Mouse (Mus musculus) limb, embryonic 15.5 days (tissue): Measurements from ENCODE around the gene Srgn. TPM values are rescaled to one million over a fixed set of nuclear protein-coding genes. Genes with fewer than 3 reads are reported as not detected.

Source experiments
- ATAC-seq: fragments of 200-750 bp; cut with Nextera tagmentation; 2 replicates; pipeline ENCODE4 v1.8.0; 2017; ENCODE audit warnings: low read depth, moderate TSS enrichment; ENCODE audit not compliant: insufficient number of reproducible peaks, low FRiP score, low TSS enrichment
- H3K27ac ChIP-seq: fragments of 300-500 bp; sonication (generic); 2 replicates; pipeline ENCODE4 v1.5.1; 2015; ENCODE audit warnings: moderate library complexity, mild to moderate bottlenecking, inconsistent platforms
- H3K27me3 ChIP-seq: fragments of 300-500 bp; sonication (generic); 2 replicates; pipeline ENCODE4 v1.6.1; 2015; ENCODE audit warnings: inconsistent platforms
- H3K36me3 ChIP-seq: fragments of 300-500 bp; sonication (generic); 2 replicates; pipeline ENCODE4 v1.6.1; 2015; ENCODE audit warnings: inconsistent platforms
- H3K4me1 ChIP-seq: fragments of 300-500 bp; sonication (generic); 2 replicates; pipeline ENCODE4 v1.6.1; 2015; ENCODE audit warnings: inconsistent platforms
- H3K4me2 ChIP-seq: fragments of 300-500 bp; sonication (generic); 2 replicates; pipeline ENCODE4 v1.6.1; 2015; ENCODE audit warnings: mild to moderate bottlenecking, inconsistent platforms
- H3K4me3 ChIP-seq: fragments of 300-500 bp; sonication (generic); 2 replicates; pipeline ENCODE4 v1.5.1; 2015; ENCODE audit warnings: mild to moderate bottlenecking, inconsistent platforms
- H3K9ac ChIP-seq: fragments of 300-500 bp; sonication (generic); 2 replicates; pipeline ENCODE4 v1.6.1; 2015; ENCODE audit warnings: inconsistent platforms
- H3K9me3 ChIP-seq: fragments of 300-500 bp; sonication (generic); 2 replicates; pipeline ENCODE4 v1.6.1; 2016; ENCODE audit warnings: inconsistent platforms
- WGBS: fragments of 180-500 bp; shearing (Covaris S2); methylation state at CpG from one replicate; pipeline ENCODE4 v1.1.7; 2015; 5-methylcytosine and 5-hydroxymethylcytosine counted together
- polyA plus RNA-seq: library from polyadenylated mRNA; unstranded; fragments of >200 nt; fragmentation: Nextera tagmentation; extraction: Ambion mirVana; gene quantifications from 2 replicates; pipeline ENCODE4 v1.2.1, GENCODE M21; 2015

Srgn gene
- polyA plus RNA-seq, 1 experiment from 2014 or later = 56.2 TPM

DNA sequence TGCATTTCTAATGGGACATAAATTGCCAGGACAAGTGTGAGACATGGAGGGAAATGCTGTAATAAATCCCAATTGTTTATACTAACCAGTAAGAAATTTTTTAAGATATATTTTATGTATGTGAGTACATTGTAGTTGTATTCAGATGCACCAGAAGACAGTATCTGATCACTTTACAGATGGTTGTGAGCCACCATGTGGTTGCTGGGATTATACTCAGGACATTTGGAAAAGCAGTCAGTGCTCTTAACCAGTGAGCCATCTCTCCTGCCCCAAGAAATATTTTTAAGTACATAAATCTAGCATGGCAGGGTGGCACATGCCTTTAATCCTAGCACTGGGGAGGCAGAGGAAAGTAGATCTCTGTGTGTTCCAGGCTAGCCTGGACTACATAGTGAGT is 18.5 kb upstream of the Srgn start:
- Histone ChIP-seq H3K9me3 (no peaks in the 10 kb centered on the region), H3K36me3 (no peaks in the 10 kb centered on the region), H3K4me1 (no peaks in the 10 kb centered on the region), H3K27ac (no peak overlapping the region), H3K27me3 (no peaks in the 10 kb centered on the region), H3K9ac (no peak overlapping the region), H3K4me2 (no peak overlapping the region), H3K4me3 (no peak overlapping the region)
- no peak for ATAC-seq

DNA sequence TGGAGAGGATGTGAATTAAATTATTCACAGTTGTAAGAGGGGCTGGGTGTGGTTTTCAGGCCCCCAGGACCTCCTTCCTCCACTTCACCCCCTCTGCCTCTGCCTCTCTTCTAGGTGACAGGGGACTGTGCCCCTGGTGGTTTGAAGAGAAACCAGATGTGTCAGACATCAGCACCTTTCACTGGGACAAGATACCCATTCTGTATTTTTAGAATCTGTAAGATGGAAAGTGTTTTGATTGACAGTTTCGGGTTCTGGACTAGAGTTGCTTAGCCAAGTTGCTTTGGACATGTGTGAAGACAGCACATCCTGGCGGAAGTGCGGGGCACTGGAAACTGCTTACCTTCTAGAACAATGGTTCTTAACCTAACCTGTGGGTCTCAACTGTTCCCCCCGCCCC is 17.1 kb upstream of the Srgn start:
- H3K27me3 ChIP-seq = no peaks in the 10 kb centered on the region
- no peak for ATAC-seq
- no peaks in the 10 kb centered on the region for H3K9me3 ChIP-seq
- no peak overlapping the region for H3K4me3 ChIP-seq
- 89% methylated on average over 4 of the region's 4 CpGs for WGBS
- H3K9ac ChIP-seq = no peak overlapping the region
- no peaks in the 10 kb centered on the region for H3K36me3 ChIP-seq
- no peaks in the 10 kb centered on the region for H3K4me1 ChIP-seq
- no peak overlapping the region for H3K27ac ChIP-seq
- H3K4me2 ChIP-seq = no peak overlapping the region

DNA sequence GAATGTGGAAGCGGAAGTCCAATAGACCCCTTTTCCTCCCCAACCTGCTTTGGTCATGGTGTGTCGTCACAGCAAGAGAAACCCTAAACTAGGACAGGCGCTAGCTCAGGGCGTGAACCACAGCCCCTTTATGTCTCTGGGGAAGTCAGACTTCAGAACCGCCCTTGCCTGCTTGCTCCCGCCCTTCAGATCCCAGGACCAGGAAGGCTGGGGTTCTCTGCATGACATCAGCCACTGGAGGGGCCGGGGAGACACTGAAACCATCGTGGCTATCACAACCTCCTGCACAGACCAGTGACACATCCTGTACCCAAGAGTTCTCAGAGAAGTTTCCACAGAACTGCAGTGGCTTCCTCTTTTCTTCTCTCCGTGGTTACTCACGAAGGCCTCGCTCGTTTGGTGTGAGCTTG is 16.2 kb upstream of the Srgn start:
- H3K9ac ChIP-seq = no peak overlapping the region
- H3K4me3 ChIP-seq = no peak overlapping the region
- no peak overlapping the region for H3K27ac ChIP-seq
- H3K9me3 ChIP-seq = no peaks in the 10 kb centered on the region
- no peaks in the 10 kb centered on the region for H3K4me1 ChIP-seq
- ATAC-seq = no peak
- no peaks in the 10 kb centered on the region for H3K27me3 ChIP-seq
- H3K4me2 ChIP-seq = no peak overlapping the region
- no peaks in the 10 kb centered on the region for H3K36me3 ChIP-seq
- WGBS = 75% methylated on average over 12 of the region's 12 CpGs

DNA sequence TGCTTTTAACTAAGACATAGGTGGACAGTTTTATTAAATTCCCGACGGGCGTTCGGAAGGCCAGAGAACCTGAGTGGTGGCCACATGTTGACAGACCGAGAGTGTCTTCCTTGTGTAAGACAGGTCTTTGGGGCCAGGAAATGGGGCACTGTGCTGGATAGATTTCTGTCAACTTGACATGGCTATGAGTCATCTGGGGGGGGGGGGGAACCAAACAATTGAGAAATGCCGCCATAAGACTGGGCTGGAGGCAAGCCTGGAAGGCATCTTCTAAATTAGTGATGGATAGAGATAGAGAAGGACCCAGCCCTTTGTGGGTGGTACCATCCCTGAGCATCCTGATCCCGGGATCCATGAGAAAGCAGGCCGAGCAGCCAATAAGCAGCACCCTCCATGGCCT is 15.7 kb upstream of the Srgn start:
- Histone ChIP-seq H3K27ac (no peak overlapping the region), H3K4me2 (no peak overlapping the region)
- WGBS = 88% methylated on average over 8 of the region's 8 CpGs

DNA sequence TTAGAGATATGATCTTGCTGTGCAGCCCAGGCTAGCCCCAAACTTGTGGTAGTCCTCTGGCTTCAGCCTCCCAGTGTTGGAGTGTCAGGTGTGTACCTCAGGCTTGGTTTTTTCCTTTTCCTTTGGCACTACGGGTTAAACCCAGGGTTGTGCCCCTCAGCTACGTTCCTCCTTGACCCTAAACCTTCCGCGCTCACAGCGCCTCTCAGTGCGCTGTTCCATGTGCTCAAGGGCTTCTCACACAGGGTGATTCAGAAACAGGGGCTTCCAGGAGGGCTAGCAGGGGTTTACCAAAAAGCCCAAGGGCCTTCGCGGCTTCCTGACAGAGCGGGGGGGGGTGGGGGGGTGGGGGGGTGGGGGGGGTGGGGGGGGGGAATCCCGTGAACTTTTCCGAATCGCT is 15.3 kb upstream of the Srgn start:
- Histone ChIP-seq H3K9me3 (no peaks in the 10 kb centered on the region), H3K4me3 (no peak overlapping the region), H3K9ac (no peak overlapping the region), H3K4me2 (no peak overlapping the region), H3K27ac (no peak overlapping the region), H3K27me3 (no peaks in the 10 kb centered on the region), H3K4me1 (no peaks in the 10 kb centered on the region), H3K36me3 (no peaks in the 10 kb centered on the region)
- no peak for ATAC-seq
- 89% methylated on average over 12 of the region's 12 CpGs for WGBS

More for the DNA sequence above, 15.7 kb upstream of the Srgn start:
- Histone ChIP-seq H3K36me3 (no peaks in the 10 kb centered on the region), H3K27me3 (no peaks in the 10 kb centered on the region), H3K4me3 (no peak overlapping the region), H3K9ac (no peak overlapping the region), H3K4me1 (no peaks in the 10 kb centered on the region), H3K9me3 (no peaks in the 10 kb centered on the region)
- ATAC-seq = no peak

DNA sequence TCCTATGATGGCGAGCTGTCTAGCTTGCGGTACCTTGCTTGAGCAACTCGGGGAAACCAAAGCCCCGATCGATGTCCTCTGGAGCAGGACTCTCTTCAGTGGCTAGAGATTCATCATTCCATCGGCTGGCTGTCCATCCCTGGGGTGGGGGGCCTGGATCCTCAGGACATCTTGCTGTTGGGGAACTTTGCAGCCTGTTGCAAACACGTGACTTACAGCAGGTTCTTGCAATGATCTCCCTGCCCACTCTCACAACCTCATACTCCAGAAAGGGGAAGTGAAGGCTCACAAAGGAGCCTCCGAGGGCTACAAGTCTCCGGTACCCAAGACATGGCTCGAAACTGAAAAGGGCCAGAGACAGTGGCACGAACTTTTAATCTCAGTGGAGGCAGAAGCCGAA is 14.2 kb upstream of the Srgn start:
- no peaks in the 10 kb centered on the region for H3K4me1 ChIP-seq
- WGBS = 93% methylated on average over 12 of the region's 12 CpGs

DNA sequence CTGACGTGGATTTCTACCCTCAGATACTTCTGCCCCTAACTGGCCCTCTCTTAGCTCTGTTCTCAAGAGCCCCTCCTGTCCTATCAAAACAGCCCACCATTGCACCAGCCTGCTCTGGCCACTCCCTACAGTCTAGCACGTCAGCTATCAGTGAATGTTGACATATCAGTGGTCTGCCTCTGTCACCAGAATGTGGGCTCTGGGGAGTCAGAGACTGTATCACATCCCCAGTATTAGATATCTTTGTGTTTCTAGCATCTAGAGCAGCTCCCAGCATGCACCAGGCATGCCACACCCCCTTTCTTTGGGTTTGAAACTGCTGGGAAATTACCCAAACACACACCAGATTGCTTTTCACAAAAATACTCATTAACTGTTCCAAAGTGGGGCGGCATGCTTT is 13.5 kb upstream of the Srgn start:
- no peak for ATAC-seq
- no peaks in the 10 kb centered on the region for H3K27me3 ChIP-seq
- no peaks in the 10 kb centered on the region for H3K9me3 ChIP-seq
- H3K27ac ChIP-seq = no peak overlapping the region
- no peak overlapping the region for H3K4me3 ChIP-seq
- no peaks in the 10 kb centered on the region for H3K36me3 ChIP-seq
- 62% methylated on average over 3 of the region's 3 CpGs for WGBS
- H3K9ac ChIP-seq = no peak overlapping the region
- no peaks in the 10 kb centered on the region for H3K4me1 ChIP-seq
- H3K4me2 ChIP-seq = no peak overlapping the region

More for the DNA sequence above, 14.2 kb upstream of the Srgn start:
- Histone ChIP-seq H3K9me3 (no peaks in the 10 kb centered on the region), H3K27me3 (no peaks in the 10 kb centered on the region), H3K9ac (no peak overlapping the region), H3K36me3 (no peaks in the 10 kb centered on the region), H3K27ac (no peak overlapping the region), H3K4me2 (no peak overlapping the region), H3K4me3 (no peak overlapping the region)
- no peak for ATAC-seq

DNA sequence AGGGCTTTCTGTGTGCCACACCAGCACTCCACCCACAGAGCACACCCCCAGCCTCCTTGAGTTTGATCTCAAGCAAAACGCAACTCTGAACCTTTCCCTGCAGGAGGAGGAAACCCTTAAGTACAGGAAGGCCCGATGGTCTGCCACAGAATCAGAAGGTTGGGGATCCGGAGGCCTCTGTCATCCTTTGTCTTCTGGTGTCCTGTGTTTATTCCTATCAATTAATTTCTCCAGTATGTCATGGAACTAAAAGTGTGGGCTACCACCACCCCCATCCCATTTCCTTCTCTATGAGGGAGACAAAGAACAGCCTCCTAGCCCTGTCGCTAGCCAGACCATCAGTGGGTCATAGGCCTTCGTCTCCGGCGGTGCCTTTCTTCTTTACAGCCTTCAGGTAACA is 7.3 kb upstream of the Srgn start:
- no peaks in the 10 kb centered on the region for H3K36me3 ChIP-seq
- H3K9me3 ChIP-seq = no peaks in the 10 kb centered on the region
- H3K4me3 ChIP-seq = no peak overlapping the region
- no peak overlapping the region for H3K4me2 ChIP-seq
- H3K4me1 ChIP-seq = no peaks in the 10 kb centered on the region
- H3K27me3 ChIP-seq = no peaks in the 10 kb centered on the region
- no peak for ATAC-seq
- H3K9ac ChIP-seq = no peak overlapping the region
- 81% methylated on average over 7 of the region's 7 CpGs for WGBS
- H3K27ac ChIP-seq = no peak overlapping the region

DNA sequence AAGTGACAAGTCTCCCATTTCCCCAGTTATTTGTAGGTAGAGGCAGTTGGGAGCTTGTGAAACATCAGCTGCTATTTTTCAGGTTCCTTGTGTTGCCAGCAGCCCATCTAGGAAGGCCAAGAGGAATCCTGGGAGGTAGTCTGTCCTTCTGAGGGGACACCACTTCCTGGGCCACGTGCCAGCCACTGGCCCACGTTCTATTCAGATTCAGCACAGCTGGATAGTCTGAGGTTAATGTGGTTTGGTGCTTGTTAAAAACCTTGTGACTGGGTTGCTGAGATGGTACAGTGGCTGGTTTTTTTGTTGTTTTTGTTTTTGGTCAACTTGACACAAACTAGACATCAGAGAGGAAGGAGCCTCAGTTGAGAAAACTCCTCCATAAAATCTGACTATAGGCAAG is 5.6 kb upstream of the Srgn start:
- Histone ChIP-seq H3K27me3 (no peaks in the 10 kb centered on the region), H3K4me2 (no peak overlapping the region), H3K27ac (no peak overlapping the region), H3K9ac (no peak overlapping the region), H3K4me3 (no peak overlapping the region), H3K4me1 (no peaks in the 10 kb centered on the region), H3K36me3 (no peaks in the 10 kb centered on the region), H3K9me3 (no peaks in the 10 kb centered on the region)
- WGBS = 36% methylated on average over 2 of the region's 2 CpGs
- ATAC-seq = no peak

DNA sequence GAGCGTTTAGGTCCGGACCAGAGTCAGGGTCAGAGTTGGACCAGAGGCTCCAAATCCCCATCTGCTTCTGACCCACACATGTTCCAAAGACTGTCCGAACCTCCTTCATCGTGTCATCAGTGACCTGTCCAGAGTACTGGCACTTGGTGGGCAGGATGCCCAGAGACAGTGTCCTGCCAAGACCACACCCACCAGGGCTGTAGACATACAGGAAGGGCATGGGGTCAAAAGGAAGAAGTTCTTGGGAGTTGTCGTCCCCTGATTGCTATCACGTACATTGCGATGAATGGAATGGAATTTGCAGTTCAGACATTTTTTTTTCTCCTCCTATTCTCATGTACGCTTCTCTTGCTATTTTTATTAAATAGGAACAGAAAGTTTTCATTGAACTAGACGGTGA is 2.9 kb upstream of the Srgn start:
- H3K27me3 ChIP-seq = no peaks in the 10 kb centered on the region
- H3K9me3 ChIP-seq = no peaks in the 10 kb centered on the region
- no peaks in the 10 kb centered on the region for H3K4me1 ChIP-seq
- no peak overlapping the region for H3K4me2 ChIP-seq
- no peak overlapping the region for H3K27ac ChIP-seq
- H3K4me3 ChIP-seq = no peak overlapping the region
- H3K36me3 ChIP-seq = no peaks in the 10 kb centered on the region
- 83% methylated on average over 9 of the region's 9 CpGs for WGBS
- no peak for ATAC-seq
- H3K9ac ChIP-seq = no peak overlapping the region

DNA sequence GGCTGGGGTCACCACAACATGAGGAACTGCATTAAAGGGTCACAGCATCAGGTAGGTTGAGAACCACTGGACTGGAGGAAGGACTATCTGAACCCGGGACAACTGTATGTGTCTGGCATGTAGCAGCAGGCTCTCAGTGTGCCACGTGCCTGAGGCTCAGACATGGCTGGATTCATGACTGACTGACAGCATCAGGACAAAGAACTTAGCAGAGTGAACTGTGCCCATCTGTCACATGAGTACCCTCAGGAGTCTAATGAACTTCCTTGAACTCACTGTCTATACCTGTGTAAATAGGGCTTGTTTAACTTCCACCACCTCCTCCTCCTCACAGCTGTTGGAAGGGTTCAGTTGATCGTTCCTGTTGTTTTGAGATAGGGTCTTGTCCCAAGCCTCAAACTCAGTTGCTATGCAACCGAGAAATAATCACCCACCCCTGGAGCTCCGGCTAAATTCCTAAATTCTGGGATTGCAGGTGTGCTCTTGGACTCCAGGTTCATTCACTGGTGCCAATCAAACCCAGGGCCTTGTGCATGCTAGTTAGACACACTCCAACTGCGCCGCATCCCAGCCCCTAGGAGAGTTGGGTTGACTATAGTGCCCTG is 4.8 kb downstream of the Srgn start:
- 0 out of 2 replicates have a peak, but pooled peaks have one; percentile 30 for ATAC-seq
- Histone ChIP-seq H3K4me2 (no peak overlapping the region), H3K36me3 (no peaks in the 10 kb centered on the region), H3K9me3 (no peaks in the 10 kb centered on the region), H3K4me3 (no peak overlapping the region), H3K27me3 (no peaks in the 10 kb centered on the region), H3K9ac (no peak overlapping the region), H3K27ac (no peak overlapping the region), H3K4me1 (no peaks in the 10 kb centered on the region)
- 68% methylated on average over 7 of the region's 7 CpGs for WGBS

DNA sequence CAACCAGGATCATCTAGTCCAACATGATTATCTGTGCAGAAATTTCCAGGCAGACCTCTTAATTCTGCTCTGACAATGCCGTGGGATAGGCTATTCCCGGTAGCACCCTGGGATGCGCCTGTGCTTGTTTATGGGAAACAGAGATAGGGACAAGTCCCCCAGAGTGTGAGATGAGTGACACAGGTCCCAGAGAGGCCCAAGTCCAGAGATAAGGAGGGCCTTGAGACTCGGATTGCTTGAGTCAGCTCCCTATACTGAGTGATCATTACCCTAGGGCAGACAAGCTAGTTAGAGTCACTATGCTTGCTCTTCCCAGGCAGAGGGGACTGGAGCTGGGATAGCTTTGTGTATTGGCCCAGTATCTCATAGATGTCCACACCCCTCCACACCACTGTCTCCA is 5.5 kb downstream of the Srgn start:
- no peak overlapping the region for H3K9ac ChIP-seq
- H3K36me3 ChIP-seq = no peaks in the 10 kb centered on the region
- H3K9me3 ChIP-seq = no peaks in the 10 kb centered on the region
- H3K4me3 ChIP-seq = no peak overlapping the region
- no peaks in the 10 kb centered on the region for H3K4me1 ChIP-seq
- H3K27me3 ChIP-seq = no peaks in the 10 kb centered on the region
- ATAC-seq = no peak
- no peak overlapping the region for H3K27ac ChIP-seq
- no peak overlapping the region for H3K4me2 ChIP-seq
- 66% methylated on average over 4 of the region's 4 CpGs for WGBS

DNA sequence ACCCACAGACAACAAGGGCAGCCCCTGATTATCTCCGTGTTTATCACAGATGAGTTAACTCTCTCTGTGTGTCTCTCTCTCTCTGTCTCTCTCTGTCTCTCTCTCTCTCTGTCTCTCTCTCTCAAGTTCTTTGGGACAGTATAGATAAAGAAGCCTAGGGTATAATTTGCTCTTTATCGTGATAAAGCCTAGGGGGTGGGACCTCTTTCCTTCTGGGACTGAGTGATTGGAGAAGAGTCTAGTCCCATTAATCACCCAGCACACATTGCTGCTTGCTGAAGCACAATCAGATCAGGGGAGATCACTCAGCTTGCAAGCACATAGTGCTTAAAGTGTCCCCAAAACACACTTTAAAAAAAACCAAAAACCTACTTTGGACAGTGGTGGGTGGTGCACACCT is 6.3 kb downstream of the Srgn start:
- 77% methylated on average over 2 of the region's 2 CpGs for WGBS
- Histone ChIP-seq H3K36me3 (no peaks in the 10 kb centered on the region), H3K27me3 (no peaks in the 10 kb centered on the region), H3K4me3 (no peak overlapping the region), H3K27ac (no peak overlapping the region), H3K9me3 (no peaks in the 10 kb centered on the region), H3K4me1 (no peaks in the 10 kb centered on the region), H3K9ac (no peak overlapping the region), H3K4me2 (no peak overlapping the region)
- ATAC-seq = no peak
